ENCODE assay signal across 8 mouse cellular contexts in the genomic region with DNA sequence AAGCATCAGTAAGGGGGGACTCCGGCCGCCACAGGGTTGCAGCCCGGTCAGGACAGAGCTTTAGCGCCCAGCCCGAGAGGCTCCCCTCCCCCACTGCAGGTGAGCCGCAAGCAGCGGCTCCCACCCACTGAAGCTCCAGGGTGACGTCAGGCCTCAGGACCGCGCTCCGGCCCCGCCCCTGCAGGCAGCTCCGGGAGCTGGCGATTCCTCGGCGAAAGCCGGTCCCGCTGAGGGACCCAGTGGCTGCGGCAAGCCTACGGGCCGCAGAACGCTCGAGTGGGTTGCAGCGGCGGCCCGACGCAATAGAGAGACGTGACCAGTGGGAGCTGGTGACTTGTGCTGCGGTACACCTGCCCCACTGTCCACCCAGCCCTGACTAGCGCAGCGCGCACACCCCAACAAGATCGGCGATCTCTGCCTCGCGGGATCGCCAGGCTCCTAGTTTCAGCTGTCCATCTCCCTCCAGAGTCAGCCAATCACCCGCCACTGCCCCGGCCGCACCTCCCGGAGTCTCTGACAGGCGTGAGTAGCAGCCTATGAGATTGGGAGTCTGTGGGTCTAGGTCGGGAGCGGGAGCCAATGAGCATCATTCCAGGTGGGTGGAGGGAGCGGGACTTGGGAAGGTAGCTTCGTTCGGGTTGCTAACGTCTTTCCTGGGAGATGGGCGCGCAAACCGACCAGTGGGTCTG. TPM values are rescaled to one million over a fixed set of nuclear protein-coding genes. Genes with fewer than 3 reads are reported as not detected.
DNase-seq lines count a peak whose midpoint lies in the region; ATAC-seq lines count a peak whose summit lies in the region.

Myh10 (plus strand) TSS at position 239 of the 689 bp plus-strand sequence.

- H3K4me1 ChIP-seq in hindbrain, embryonic 15.5 days (replicated peaks) = peaks cover 21% of the 10 kb centered on the region

- no peaks in the 10 kb centered on the region for H3K27me3 ChIP-seq in hindbrain, embryonic 15.5 days

- peak within 1 kb of the TSS; percentile 78 for H3K4me3 ChIP-seq in hindbrain, embryonic 15.5 days

- no peaks in the 10 kb centered on the region for H3K36me3 ChIP-seq in hindbrain, embryonic 15.5 days

- peak within 1 kb of the TSS; percentile 82 for H3K4me2 ChIP-seq in hindbrain, embryonic 15.5 days

- peak within 1 kb of the TSS; percentile 92 for H3K9ac ChIP-seq in hindbrain, embryonic 15.5 days

- H3K9me3 ChIP-seq in hindbrain, embryonic 15.5 days = no peaks in the 10 kb centered on the region

- under 1% methylated on average over 46 of the region's 51 CpGs for WGBS in hindbrain, embryonic 15.5 days

- H3K27ac ChIP-seq in hindbrain, embryonic 15.5 days (replicated peaks) = peak within 1 kb of the TSS; percentile 100

- DNase-seq in gastrocnemius, adult 18-20 months (ENCODE audit: low spot score) = peak; percentile 99
- DNase-seq in layer of hippocampus, postnatal 36 days = peak; percentile 99
- DNase-seq in lung, postnatal 25 days (ENCODE audit: low spot score) = peak; percentile 99
- peak; percentile 99 for DNase-seq in retina, adult 2 months (ENCODE audit: low read depth, low spot score)
- DNase-seq in thymus, postnatal 25 days = peak; percentile 97

- peak; percentile 93 for ATAC-seq in activated CD4-positive, CD25-positive, alpha-beta regulatory T cell, adult 4 months
- ATAC-seq in common myeloid progenitor, adult 5-6 weeks (replicated peaks; ENCODE audit: low read depth, poor library complexity, severe bottlenecking) = peak; percentile 98
- ATAC-seq in hindbrain, embryonic 15.5 days (ENCODE audit: low FRiP score, low read depth) = peak; percentile 100

RNA-seq across cellular contexts. Expression of gene Myh10, which starts in this region (rescaled TPM):
- 1 to 10 TPM; 3.0 to 3.3 TPM for polyA plus RNA-seq in activated CD4-positive, CD25-positive, alpha-beta regulatory T cell, adult 4 months (2017; shearing (Covaris generic))
- 20.8 and 22.3 TPM in 2 replicates for total RNA-seq in common myeloid progenitor, adult 5-6 weeks (2017)
- total RNA-seq in gastrocnemius, adult 18-20 months (2021) = 10 to 100 TPM; 10.5 to 35.1 TPM
- polyA plus RNA-seq in hindbrain, embryonic 15.5 days (2015; fragmentation: Nextera tagmentation; extraction: Ambion mirVana) = 97.3 and 98.8 TPM in 2 replicates
- total RNA-seq in layer of hippocampus, postnatal 36 days (2021) = 100 to 1,000 TPM; 140 to 143 TPM

Comparison
In these comparisons a context has a peak if more than half of its experiments do, and no peak if none do; other contexts are left out.
1. Peak in every context shown above with its lines: DNase-seq, ATAC-seq, H3K4me3 ChIP-seq and H3K27ac ChIP-seq.
2. RNA of gene Myh10 (polyA plus RNA-seq): 97.3 to 98.8 TPM in hindbrain, embryonic 15.5 days; 3.0 to 3.3 TPM in activated CD4-positive, CD25-positive, alpha-beta regulatory T cell, adult 4 months; every median in the first group is over 10 times any median in the second.